Mouse (Mus musculus): ENCODE measurements around the gene Plcxd1.

GRCm38 (mm10) chr5:110142309-110142708, 42.5 kb downstream of the Plcxd1 start:
- TF ChIP-seq CTCF (IDR thresholded peaks at IDR 0.05; ENCODE audit: low read depth) (no peak), EP300 (optimal IDR thresholded peaks at IDR 0.05) (no peak)
